In the genomic region with DNA sequence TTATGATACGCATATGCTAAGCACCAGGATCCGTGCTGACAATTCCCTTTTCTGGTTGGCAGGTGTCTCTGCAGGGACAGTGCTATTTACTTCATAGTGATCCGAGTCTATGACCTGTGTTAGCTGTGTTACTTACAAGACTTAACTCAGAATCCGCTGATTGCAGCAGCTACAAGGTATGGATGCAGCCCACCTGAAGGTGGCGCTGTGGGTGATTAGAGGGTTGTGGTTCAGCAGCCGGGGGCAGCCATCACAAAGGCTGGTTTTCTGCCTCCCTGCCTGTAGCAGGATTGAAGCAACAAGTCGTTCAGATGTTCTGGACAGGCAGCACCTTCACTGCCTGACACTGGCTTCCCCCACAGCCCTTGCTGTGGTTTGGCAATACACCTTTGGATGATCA, we compare ENCODE assay signal across 9 mouse cellular contexts.
DNase-seq lines count a peak whose midpoint lies in the region; ATAC-seq and TF ChIP-seq lines count a peak whose summit lies in the region.
"Had no signal": no experiment of that assay in that cellular context is flagged by ENCODE, and none has a peak within 500 bp of the region (broad histone marks: within the 10 kb centered on the region; RNA-seq: fewer than 3 reads in every experiment).

No protein-coding gene starts in this region.

- peak in 1 of 2 experiments; percentile 57 for DNase-seq in layer of hippocampus, adult 2 months (ENCODE audit: low spot score in 2 of 2)
- no peak for DNase-seq in layer of hippocampus, adult 9-10 months (ENCODE audit: low spot score)
- peak; percentile 5 for DNase-seq in MN1 (ENCODE audit: low spot score)
- peak; percentile 77 for DNase-seq in hindbrain, postnatal 0 days (ENCODE audit: low spot score)
- DNase-seq in thymus, postnatal 25 days: peak; percentile 16
- no peak for DNase-seq in gastrocnemius, postnatal 4 days (ENCODE audit: low spot score in 2 of 2)
- DNase-seq: liver, embryonic 13.5 days had no signal

- H3K27me3 ChIP-seq in hindbrain, postnatal 0 days (ENCODE audit: insufficient read depth, low read length): no peaks in the 10 kb centered on the region

- H3K36me3 ChIP-seq in hindbrain, postnatal 0 days (ENCODE audit: insufficient read depth, low read length): no peaks in the 10 kb centered on the region
- H3K36me3 ChIP-seq: embryonic facial prominence, embryonic 12.5 days; liver, embryonic 13.5 days had no signal

- peak overlapping the region; percentile 49 for H3K4me3 ChIP-seq in layer of hippocampus, adult 2 months
- H3K4me3 ChIP-seq in hindbrain, postnatal 0 days (ENCODE audit: low read length): no peak overlapping the region
- H3K4me3 ChIP-seq: liver, embryonic 13.5 days had no signal

- 21% methylated on average over 7 of the region's 7 CpGs for WGBS in hindbrain, postnatal 0 days

- TF ChIP-seq CTCF in layer of hippocampus, adult 2 months (conservative IDR thresholded peaks at IDR 0.05): peak; percentile 79
- peak; percentile 76 for TF ChIP-seq CTCF in hindbrain, postnatal 0 days (IDR thresholded peaks at IDR 0.05; ENCODE audit: low read depth)

- no peak overlapping the region for H3K9ac ChIP-seq in hindbrain, postnatal 0 days (replicated peaks; ENCODE audit: low read length)
- H3K9ac ChIP-seq: embryonic facial prominence, embryonic 12.5 days; liver, embryonic 13.5 days had no signal

- H3K27ac ChIP-seq in layer of hippocampus, adult 2 months: peak overlapping the region; percentile 52; the same call in 1 of the 2 replicates
- H3K27ac ChIP-seq in hindbrain, postnatal 0 days: no peak overlapping the region
- H3K27ac ChIP-seq: embryonic facial prominence, embryonic 12.5 days; liver, embryonic 13.5 days had no signal

- H3K9me3 ChIP-seq in hindbrain, postnatal 0 days (ENCODE audit: low read length): no peaks in the 10 kb centered on the region
- H3K9me3 ChIP-seq: embryonic facial prominence, embryonic 12.5 days; liver, embryonic 13.5 days had no signal

- peak; percentile 60 for ATAC-seq in common myeloid progenitor, adult 5-6 weeks (replicated peaks; ENCODE audit: low read depth, poor library complexity, severe bottlenecking)
- 0 out of 2 replicates have a peak, but pooled peaks have one; percentile 25 for ATAC-seq in hindbrain, postnatal 0 days

- H3K4me1 ChIP-seq in hindbrain, postnatal 0 days (ENCODE audit: insufficient read depth, low read length): peaks cover 15% of the 10 kb centered on the region; the same call in 1 of the 2 replicates

- peak overlapping the region; percentile 90; the same call in 1 of the 2 replicates for H3K4me2 ChIP-seq in hindbrain, postnatal 0 days (ENCODE audit: low read depth, low read length)
- H3K4me2 ChIP-seq: liver, embryonic 13.5 days had no signal

Comparison
In these comparisons a context has a peak if more than half of its experiments do, and no peak if none do; other contexts are left out.
1. DNase-seq: peak in MN1 (single experiment), hindbrain, postnatal 0 days (single experiment) and thymus, postnatal 25 days (single experiment); none in layer of hippocampus, adult 9-10 months (single experiment) and gastrocnemius, postnatal 4 days (0 of 2).